Mouse (Mus musculus): ENCODE data around the gene Rps27.

Rps27 gene

GRCm38 (mm10) chr3:90231075-90231474 lies 17.6 kb upstream of the Rps27 start:
- DNase-seq = no peak

GRCm38 (mm10) chr3:90224331-90224730 lies 10.9 kb upstream of the Rps27 start:
- no peak for DNase-seq

GRCm38 (mm10) chr3:90222941-90223340 lies 9.5 kb upstream of the Rps27 start:
- no peak for DNase-seq

- DNase-seq = no peak
These were observed 9.0 kb upstream of the Rps27 start for GRCm38 (mm10) chr3:90222455-90222854.

GRCm38 (mm10) chr3:90221123-90221522 lies 7.7 kb upstream of the Rps27 start:
- DNase-seq = no peak

- peak; percentile 56 for DNase-seq
These were observed 7.1 kb upstream of the Rps27 start for GRCm38 (mm10) chr3:90220531-90220951.

GRCm38 (mm10) chr3:90220088-90220487 lies 6.6 kb upstream of the Rps27 start:
- DNase-seq = no peak

- no peak for DNase-seq
These were observed 2.5 kb upstream of the Rps27 start for GRCm38 (mm10) chr3:90215825-90216380.

- DNase-seq = no peak
These were observed 669 bp upstream of the Rps27 start for GRCm38 (mm10) chr3:90213956-90214684.

GRCm38 (mm10) chr3:90212723-90213122 lies 728 bp downstream of the Rps27 start:
- peak; percentile 14 for DNase-seq

- DNase-seq = no peak
These were observed 1.7 kb downstream of the Rps27 start for GRCm38 (mm10) chr3:90211475-90212398.

GRCm38 (mm10) chr3:90209908-90210566 lies 3.4 kb downstream of the Rps27 start:
- DNase-seq = no peak

GRCm38 (mm10) chr3:90208662-90209061 lies 4.8 kb downstream of the Rps27 start:
- no peak for DNase-seq

- DNase-seq = no peak
These were observed 8.9 kb downstream of the Rps27 start for GRCm38 (mm10) chr3:90204582-90204981.

GRCm38 (mm10) chr3:90203619-90204018 lies 9.8 kb downstream of the Rps27 start:
- no peak for DNase-seq

- DNase-seq = no peak
These were observed 10.6 kb downstream of the Rps27 start for GRCm38 (mm10) chr3:90202884-90203283.

GRCm38 (mm10) chr3:90197548-90197947 lies 15.9 kb downstream of the Rps27 start:
- no peak for DNase-seq

GRCm38 (mm10) chr3:90195644-90196043 lies 17.8 kb downstream of the Rps27 start:
- no peak for DNase-seq

- no peak for DNase-seq
These were observed 18.7 kb downstream of the Rps27 start for GRCm38 (mm10) chr3:90194759-90195158.

- DNase-seq = no peak
These were observed 22.5 kb downstream of the Rps27 start for GRCm38 (mm10) chr3:90190859-90191510.

- no peak for DNase-seq
These were observed 29.9 kb downstream of the Rps27 start for GRCm38 (mm10) chr3:90183581-90183980.

- no peak for DNase-seq
These were observed 33.9 kb downstream of the Rps27 start for GRCm38 (mm10) chr3:90179566-90179965.

Data from cerebellum, adult 11-12 months (tissue).